Mouse (Mus musculus): ENCODE data around the gene Il20rb.

Il20rb gene

GRCm38 (mm10) chr9:100419103-100419502 is 67.5 kb downstream of the Il20rb start:
- no peak for DNase-seq

- no peak for DNase-seq
Observed at GRCm38 (mm10) chr9:100416756-100417155, 69.8 kb downstream of the Il20rb start.

DNA sequence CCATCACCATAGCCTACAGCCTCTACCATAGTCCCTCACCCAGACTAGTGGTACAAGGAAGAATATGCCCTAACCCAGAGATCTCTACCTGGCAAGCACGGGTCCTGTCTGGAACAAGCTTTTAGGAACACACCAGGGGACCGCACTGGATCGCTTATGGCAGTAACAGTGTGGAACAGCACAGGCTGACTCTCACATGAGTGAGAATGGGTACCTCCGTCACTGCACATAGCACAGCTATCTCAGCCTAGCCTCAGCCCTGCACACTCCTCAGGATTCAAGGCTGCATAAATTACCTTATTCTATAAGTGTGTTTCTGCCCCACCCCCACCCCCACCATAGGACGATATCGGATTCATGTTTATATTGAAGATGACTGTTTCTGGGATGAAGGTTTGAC is 70.3 kb downstream of the Il20rb start:
- no peak for DNase-seq

DNA sequence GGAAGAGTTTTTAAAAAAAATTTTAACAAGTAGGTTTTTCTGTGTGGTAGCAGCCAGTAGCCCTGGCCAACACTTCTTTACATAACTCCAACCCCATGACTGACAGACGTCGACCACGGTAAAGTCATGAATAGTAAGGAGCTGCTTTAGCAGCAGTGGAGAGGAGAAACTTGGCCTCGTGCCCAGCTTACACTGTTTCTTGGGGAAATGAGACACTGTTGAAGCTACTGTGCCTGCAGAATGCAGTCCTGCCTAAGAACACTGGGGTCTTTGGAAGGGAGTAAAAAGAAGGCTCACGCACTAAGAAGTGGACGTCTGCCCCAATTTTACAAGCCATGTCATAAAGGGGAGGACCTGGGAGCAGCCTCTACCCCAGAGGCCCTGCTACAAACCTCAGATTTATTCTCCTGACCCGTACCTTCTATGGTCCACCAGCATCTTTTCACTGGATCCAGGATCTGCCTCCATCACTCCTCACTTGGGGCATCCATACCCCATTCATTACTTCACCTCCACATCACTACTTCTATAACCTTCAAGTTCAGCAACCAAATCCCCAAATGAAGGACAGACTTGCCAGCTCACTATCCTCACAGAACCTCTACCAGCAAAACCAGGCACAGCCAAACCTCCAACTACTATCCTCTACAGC is 71.1 kb downstream of the Il20rb start:
- peak; percentile 20 for DNase-seq

Measured in kidney, adult 11 months (tissue).